Mouse (Mus musculus) heart, adult 2 months (tissue): Measurements from ENCODE around the gene Ces2g. TPM values are rescaled to one million over a fixed set of nuclear protein-coding genes. Genes with fewer than 3 reads are reported as not detected.

ENCODE experiments used
- DNase-seq, 2 experiments: peaks; one replicate each; pipeline ENCODE4 v3.0.0; 2021
- H3K27ac ChIP-seq: fragments of 200-600 bp; 2 replicates; pipeline ENCODE4 v1.8.1; 2022
- H3K27me3 ChIP-seq: fragments of 200-500 bp; 2 replicates; pipeline ENCODE4 v1.6.1; 2012; ENCODE audit warnings: mild to moderate bottlenecking, low read length, inconsistent platforms, mixed read lengths; ENCODE audit not compliant: control insufficient read depth, insufficient read depth
- H3K36me3 ChIP-seq: fragments of 200-500 bp; 2 replicates; pipeline ENCODE4 v1.6.1; 2012; ENCODE audit warnings: low read length, inconsistent platforms; ENCODE audit not compliant: control insufficient read depth, insufficient read depth
- H3K4me1 ChIP-seq: fragments of 200-500 bp; 2 replicates; pipeline ENCODE4 v1.6.1; 2011; ENCODE audit warnings: low read length; ENCODE audit not compliant: control insufficient read depth, insufficient read depth
- H3K4me3 ChIP-seq: fragments of 200-600 bp; 2 replicates; pipeline ENCODE4 v1.8.1; 2022
- H3K79me2 ChIP-seq: fragments of 200-500 bp; replicated peaks from 2 replicates; pipeline ENCODE4 v1.6.1; 2012; ENCODE audit warnings: mild to moderate bottlenecking, inconsistent platforms, low read length, moderate library complexity, mixed read lengths; ENCODE audit not compliant: control insufficient read depth, insufficient read depth
- H3K9ac ChIP-seq: fragments of 200-500 bp; 2 replicates; pipeline ENCODE4 v1.6.1; 2012; ENCODE audit warnings: low read depth, mild to moderate bottlenecking, control low read depth, inconsistent platforms, low read length, mixed read lengths
- CTCF ChIP-seq: fragments of 200-600 bp; IDR thresholded peaks from 2 replicates; pipeline ENCODE4 v1.8.1; 2022; ENCODE audit warnings: antibody characterized with exemption, mild to moderate bottlenecking, moderate library complexity
- EP300 ChIP-seq: fragments of 200-500 bp; IDR thresholded peaks from 2 replicates; pipeline ENCODE4 v1.6.1; 2011; ENCODE audit warnings: low read depth, low read length, control low read depth; ENCODE audit not compliant: insufficient read depth
- POLR2A ChIP-seq: fragments of 200-500 bp; IDR thresholded peaks from 2 replicates; pipeline ENCODE4 v1.6.1; 2011; ENCODE audit warnings: mild to moderate bottlenecking, low read depth, low read length, control low read depth; ENCODE audit not compliant: insufficient read depth
- WGBS: fragments of 180-500 bp; shearing (Covaris S2); methylation state at CpG from one replicate; pipeline ENCODE4 v1.1.7; 2018; 5-methylcytosine and 5-hydroxymethylcytosine counted together
- intact Hi-C: fragments of 180-260 bp; cut with DNase I; formaldehyde crosslinking; loops from one replicate; pipeline ENCODE4 v1.15.1; 2025
- polyA plus RNA-seq: library from polyadenylated mRNA; depleted of rRNA; stranded (reverse); fragments of >200 nt; gene quantifications from 2 replicates; pipeline ENCODE4 v1.2.3, GENCODE M21; 2012; rRNA removed
- total RNA-seq, 2 experiments: library from RNA; stranded (reverse); gene quantifications; 2 replicates each; pipeline ENCODE4 v1.2.3; 2021

Gene Ces2g
- total and polyA plus RNA-seq, 3 experiments: 2.6 to 3.4 (median 3.3) TPM

DNA sequence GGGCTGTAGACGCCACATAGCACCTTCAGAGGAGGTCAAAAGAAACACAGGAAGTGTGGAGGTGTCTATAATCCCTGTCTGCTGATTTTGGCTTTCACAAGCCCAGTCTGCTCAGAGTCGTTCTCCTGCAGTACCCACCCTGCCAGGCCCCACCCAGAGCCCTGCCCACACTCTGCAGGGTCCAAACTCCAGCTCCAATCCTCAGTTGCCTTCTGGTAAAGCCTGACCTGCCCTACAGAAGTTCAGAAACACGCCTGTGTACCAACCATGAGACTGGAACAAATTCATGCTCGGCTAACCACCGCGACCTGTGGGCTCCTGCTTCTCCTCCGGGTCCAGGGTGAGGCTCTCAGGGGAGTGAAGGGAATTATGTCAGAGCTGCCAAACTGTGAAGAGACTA is 39.1 kb downstream of the Ces2g start, which contains the start of gene Ces2h:
Gene Ces2h (plus strand): TSS at position 268 of the 400 bp plus-strand sequence.
- no peak for DNase-seq
- no peak within 1 kb of the TSS for H3K4me3 ChIP-seq
- H3K79me2 ChIP-seq: no peaks in the 10 kb centered on the region
- TF ChIP-seq EP300: no peak
- TF ChIP-seq POLR2A: no peak
- no peak for TF ChIP-seq CTCF
- no peaks in the 10 kb centered on the region; the same call in 1 of the 2 replicates for H3K27me3 ChIP-seq
- H3K36me3 ChIP-seq: no peaks in the 10 kb centered on the region
- H3K27ac ChIP-seq: no peak within 1 kb of the TSS
- H3K9ac ChIP-seq: no peak within 1 kb of the TSS
- intact Hi-C loops: no loop called here
- 69% methylated on average over 7 of the region's 7 CpGs for WGBS
- H3K4me1 ChIP-seq: no peaks in the 10 kb centered on the region

DNA sequence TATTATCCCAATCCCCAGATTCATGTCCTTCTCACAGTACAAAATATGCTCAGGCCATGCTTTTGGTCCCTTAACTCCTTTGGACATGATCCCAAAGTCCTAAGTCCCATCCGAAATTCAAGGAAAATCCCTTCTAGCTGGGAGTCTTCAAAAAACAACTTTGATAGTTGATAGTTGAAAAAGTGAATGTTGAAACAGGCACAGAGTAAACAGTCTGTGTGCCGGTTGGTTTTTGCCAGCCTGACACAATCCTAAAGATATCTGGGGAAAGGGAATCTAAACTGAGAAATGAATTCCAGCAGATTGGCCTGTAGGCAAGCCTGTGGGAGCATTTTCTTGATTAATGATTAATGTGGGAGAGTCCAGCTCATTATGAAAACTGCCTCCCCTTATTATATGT is 48.5 kb downstream of the Ces2g start:
- DNase-seq: no peak
- no peak overlapping the region for H3K9ac ChIP-seq
- H3K36me3 ChIP-seq: no peaks in the 10 kb centered on the region
- H3K27me3 ChIP-seq: no peaks in the 10 kb centered on the region
- intact Hi-C loops: no loop called here
- H3K79me2 ChIP-seq: no peaks in the 10 kb centered on the region
- H3K4me3 ChIP-seq: no peak overlapping the region
- no peaks in the 10 kb centered on the region for H3K4me1 ChIP-seq
- no peak overlapping the region for H3K27ac ChIP-seq
- TF ChIP-seq POLR2A (no peak), CTCF (no peak), EP300 (no peak)
- WGBS: 83% methylated on average over 2 of the region's 2 CpGs

DNA sequence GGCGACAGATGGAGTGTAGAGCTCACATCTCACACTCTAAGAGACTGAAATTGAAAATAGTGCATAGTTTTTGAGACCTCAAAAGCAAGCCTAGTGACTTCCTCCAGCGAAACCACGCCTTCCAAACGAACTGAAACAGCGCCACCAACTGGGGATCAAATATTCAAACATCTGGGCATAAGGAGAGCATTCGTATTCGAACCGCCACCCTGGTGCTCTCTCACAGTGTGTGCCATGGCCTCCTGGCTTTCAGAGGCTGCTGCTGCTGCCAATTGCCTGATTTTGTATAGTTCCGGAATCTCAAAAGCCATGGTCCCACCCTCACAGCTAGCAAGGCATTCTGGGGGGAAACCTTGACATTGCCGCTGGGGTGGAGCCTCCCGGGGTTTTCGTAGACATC is 49.6 kb downstream of the Ces2g start:
- DNase-seq: no peak
- Histone ChIP-seq H3K27ac (no peak overlapping the region), H3K27me3 (no peaks in the 10 kb centered on the region), H3K4me3 (no peak overlapping the region), H3K36me3 (no peaks in the 10 kb centered on the region), H3K4me1 (no peaks in the 10 kb centered on the region), H3K79me2 (no peaks in the 10 kb centered on the region), H3K9ac (no peak overlapping the region)
- WGBS: 71% methylated on average over 12 of the region's 12 CpGs
- intact Hi-C loops: no loop called here
- TF ChIP-seq POLR2A (no peak), EP300 (no peak), CTCF (peak; percentile 35)

DNA sequence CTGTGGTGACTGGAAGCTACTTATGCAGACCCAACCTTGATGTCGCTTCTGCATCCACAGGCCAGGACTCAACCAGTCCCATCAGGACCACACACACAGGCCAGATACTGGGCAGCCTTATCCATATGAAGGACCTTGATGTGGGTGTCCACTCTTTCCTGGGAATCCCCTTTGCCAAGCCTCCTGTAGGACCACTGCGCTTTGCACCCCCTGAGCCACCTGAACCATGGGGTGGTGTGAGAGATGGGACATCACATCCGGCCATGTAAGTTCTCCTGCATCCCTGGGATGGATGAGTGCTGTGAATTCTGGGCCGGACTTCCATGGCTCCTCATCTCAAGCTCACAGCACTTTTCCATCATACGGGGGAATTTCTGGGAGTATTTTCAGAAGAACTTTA is 52.9 kb downstream of the Ces2g start:
- 82% methylated on average over 5 of the region's 5 CpGs for WGBS
- intact Hi-C loops: no loop called here
- no peak for DNase-seq
- H3K27me3 ChIP-seq: no peaks in the 10 kb centered on the region
- H3K4me3 ChIP-seq: no peak overlapping the region
- TF ChIP-seq CTCF: no peak
- TF ChIP-seq POLR2A: no peak
- TF ChIP-seq EP300: no peak
- H3K36me3 ChIP-seq: no peaks in the 10 kb centered on the region
- no peak overlapping the region for H3K27ac ChIP-seq
- H3K79me2 ChIP-seq: no peaks in the 10 kb centered on the region
- H3K4me1 ChIP-seq: no peaks in the 10 kb centered on the region
- H3K9ac ChIP-seq: no peak overlapping the region

Other genes with a start within 250 kb of the Ces2g start
- not detected for gene Ces2a, start 227.7 kb upstream of the Ces2g start, total RNA-seq
- 0.18 TPM in 1 of 2 replicates, not detected in the other for gene Ces2a, start 227.7 kb upstream of the Ces2g start, polyA plus RNA-seq
- under 1 TPM; 0.16 to 0.32 TPM for gene Ces2b, start 130.1 kb upstream of the Ces2g start, total RNA-seq
- 0.06 and 0.15 TPM in 2 replicates for gene Ces2b, start 130.1 kb upstream of the Ces2g start, polyA plus RNA-seq
- gene Ces2c, start 114.7 kb upstream of the Ces2g start, total RNA-seq: not detected
- gene Ces2c, start 114.7 kb upstream of the Ces2g start, polyA plus RNA-seq: not detected in 2 replicates
- 1 to 10 TPM in 1 of 2 experiments, under 1 TPM in 1; 0.76 to 1.9 TPM for gene Ces2e, start 35.5 kb upstream of the Ces2g start, total RNA-seq
- 2.6 and 4.2 TPM in 2 replicates for gene Ces2e, start 35.5 kb upstream of the Ces2g start, polyA plus RNA-seq
- not detected for gene Ces2f, start 14.4 kb upstream of the Ces2g start, total RNA-seq
- gene Ces2f, start 14.4 kb upstream of the Ces2g start, polyA plus RNA-seq: 0.04 TPM in 1 of 2 replicates, not detected in the other
- not detected for gene Ces2h, start 39.1 kb downstream of the Ces2g start, total RNA-seq
- not detected in 2 replicates for gene Ces2h, start 39.1 kb downstream of the Ces2g start, polyA plus RNA-seq
- not detected for gene Ces3a, start 86.9 kb downstream of the Ces2g start, total RNA-seq
- gene Ces3a, start 86.9 kb downstream of the Ces2g start, polyA plus RNA-seq: 0.26 TPM in 1 of 2 replicates, not detected in the other
- gene Ces3b, start 122.0 kb downstream of the Ces2g start, total RNA-seq: not detected
- 0.32 TPM in 1 of 2 replicates, not detected in the other for gene Ces3b, start 122.0 kb downstream of the Ces2g start, polyA plus RNA-seq
- gene Ces4a, start 170.1 kb downstream of the Ces2g start, total RNA-seq: not detected
- gene Ces4a, start 170.1 kb downstream of the Ces2g start, polyA plus RNA-seq: not detected in 2 replicates
- gene Cbfb, start 209.0 kb downstream of the Ces2g start, total RNA-seq: 10 to 100 TPM; 23.1 to 23.8 TPM
- 6.4 and 11.0 TPM in 2 replicates for gene Cbfb, start 209.0 kb downstream of the Ces2g start, polyA plus RNA-seq